Mouse (Mus musculus) ES-E14 (cell line): Measurements from ENCODE around the gene Arrdc5.

Experiments
- HCFC1 ChIP-seq: IDR thresholded peaks from 2 replicates; pipeline ENCODE4 v1.6.1; 2012; ENCODE audit warnings: low read length, inconsistent platforms, borderline replicate concordance; ENCODE audit not compliant: insufficient read depth
- ZC3H11A ChIP-seq: IDR thresholded peaks from 2 replicates; pipeline ENCODE4 v1.6.1; 2012; ENCODE audit warnings: low read depth, mild to moderate bottlenecking, inconsistent platforms, low read length, borderline replicate concordance
- ZNF384 ChIP-seq: IDR thresholded peaks from 2 replicates; pipeline ENCODE4 v1.6.1; 2012; ENCODE audit warnings: low read depth, low read length, inconsistent platforms

DNA sequence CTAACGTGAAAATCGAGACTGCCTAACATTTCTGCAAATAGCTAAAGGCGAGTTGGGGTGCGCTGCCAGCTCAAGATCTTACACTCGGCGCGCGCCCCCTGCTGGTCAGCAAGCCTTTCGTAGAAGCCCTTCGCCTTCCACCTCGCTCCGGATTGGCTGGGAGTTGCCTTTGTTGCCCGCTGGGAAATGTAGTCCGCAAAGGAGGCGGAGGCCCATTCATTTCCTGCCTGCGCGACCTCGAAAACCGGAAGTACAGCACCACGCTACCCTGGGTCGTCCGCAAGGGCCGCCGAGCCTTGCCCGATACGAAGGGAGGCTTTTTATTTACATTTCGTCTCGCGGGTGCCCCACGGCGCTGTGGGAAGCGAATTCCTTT is 44.2 kb downstream of the Arrdc5 start:
- no peak for TF ChIP-seq ZC3H11A
- TF ChIP-seq HCFC1: peak; percentile 96
- no peak for TF ChIP-seq ZNF384
